Mouse (Mus musculus) splenic B cell, adult 2 months (primary cell): ENCODE measurements around the gene Map6.

Source experiments
- DNase-seq: peaks from one replicate; pipeline ENCODE4 v3.0.0-alpha.2; 2011; ENCODE audit warnings: low read depth, low spot score
- H3K27me3 ChIP-seq: 2 replicates; pipeline ENCODE4 v1.6.1; 2012; ENCODE audit warnings: mild to moderate bottlenecking, low read length, moderate library complexity, mixed read lengths; ENCODE audit not compliant: control insufficient read depth, poor library complexity, insufficient read depth, severe bottlenecking
- H3K36me3 ChIP-seq: 2 replicates; pipeline ENCODE4 v1.6.1; 2012; ENCODE audit warnings: mild to moderate bottlenecking, low read length, moderate library complexity, mixed read lengths; ENCODE audit not compliant: control insufficient read depth, poor library complexity, insufficient read depth, severe bottlenecking

Map6 gene

GRCm38 (mm10) chr7:99348883-99349282 lies 81.6 kb downstream of the Map6 start:
- no peaks in the 10 kb centered on the region for H3K27me3 ChIP-seq
- no peak for DNase-seq
- no peaks in the 10 kb centered on the region for H3K36me3 ChIP-seq

- Histone ChIP-seq H3K27me3 (no peaks in the 10 kb centered on the region), H3K36me3 (no peaks in the 10 kb centered on the region)
- DNase-seq = no peak
Observed at GRCm38 (mm10) chr7:99349782-99350720, 82.8 kb downstream of the Map6 start.

GRCm38 (mm10) chr7:99351104-99351801 lies 84.0 kb downstream of the Map6 start:
- Histone ChIP-seq H3K27me3 (no peaks in the 10 kb centered on the region), H3K36me3 (no peaks in the 10 kb centered on the region)
- no peak for DNase-seq

GRCm38 (mm10) chr7:99351802-99352517 lies 84.7 kb downstream of the Map6 start:
- H3K36me3 ChIP-seq = no peaks in the 10 kb centered on the region
- no peak for DNase-seq
- H3K27me3 ChIP-seq = no peaks in the 10 kb centered on the region

- no peak for DNase-seq
- no peaks in the 10 kb centered on the region for H3K36me3 ChIP-seq
- H3K27me3 ChIP-seq = no peaks in the 10 kb centered on the region
Observed at GRCm38 (mm10) chr7:99352526-99353400, 85.5 kb downstream of the Map6 start, which contains the start of gene Serpinh1. Serpinh1 (minus strand) TSS chr7:99353239.

GRCm38 (mm10) chr7:99355731-99356131 lies 88.5 kb downstream of the Map6 start:
- Histone ChIP-seq H3K36me3 (no peaks in the 10 kb centered on the region), H3K27me3 (no peaks in the 10 kb centered on the region)
- no peak for DNase-seq

- DNase-seq = no peak
- H3K27me3 ChIP-seq = no peaks in the 10 kb centered on the region
Observed at GRCm38 (mm10) chr7:99356244-99356930, 89.1 kb downstream of the Map6 start.

GRCm38 (mm10) chr7:99357201-99357600 lies 90.0 kb downstream of the Map6 start:
- no peak for DNase-seq
- Histone ChIP-seq H3K36me3 (no peaks in the 10 kb centered on the region), H3K27me3 (no peaks in the 10 kb centered on the region)

More at GRCm38 (mm10) chr7:99356244-99356930, 89.1 kb downstream of the Map6 start:
- no peaks in the 10 kb centered on the region for H3K36me3 ChIP-seq

GRCm38 (mm10) chr7:99358371-99358770 lies 91.1 kb downstream of the Map6 start:
- Histone ChIP-seq H3K27me3 (no peaks in the 10 kb centered on the region), H3K36me3 (no peaks in the 10 kb centered on the region)
- no peak for DNase-seq

- H3K27me3 ChIP-seq = no peaks in the 10 kb centered on the region
- H3K36me3 ChIP-seq = no peaks in the 10 kb centered on the region
- no peak for DNase-seq
Observed at GRCm38 (mm10) chr7:99360021-99360802, 93.0 kb downstream of the Map6 start.

GRCm38 (mm10) chr7:99360803-99361414 lies 93.7 kb downstream of the Map6 start:
- DNase-seq = no peak
- H3K36me3 ChIP-seq = no peaks in the 10 kb centered on the region
- H3K27me3 ChIP-seq = no peaks in the 10 kb centered on the region

GRCm38 (mm10) chr7:99362137-99362536 lies 94.9 kb downstream of the Map6 start:
- Histone ChIP-seq H3K27me3 (no peaks in the 10 kb centered on the region), H3K36me3 (no peaks in the 10 kb centered on the region)
- DNase-seq = no peak

GRCm38 (mm10) chr7:99365069-99365468 lies 97.8 kb downstream of the Map6 start:
- H3K27me3 ChIP-seq = no peaks in the 10 kb centered on the region
- no peaks in the 10 kb centered on the region for H3K36me3 ChIP-seq
- peak; percentile 54 for DNase-seq
